Mouse (Mus musculus): ENCODE measurements around the gene Bend7. TPM values are rescaled to one million over a fixed set of nuclear protein-coding genes. Genes with fewer than 3 reads are reported as not detected.

Gene Bend7
- total RNA-seq, 2 experiments from 2014 or later: 1.6 to 1.9 TPM

Other genes starting within 250 kb of the Bend7 start
- 10 to 100 TPM; 50.4 to 52.7 TPM for gene Prpf18, start 65.7 kb upstream of the Bend7 start, total RNA-seq (2021)
- gene Sephs1, start 163.7 kb downstream of the Bend7 start, total RNA-seq (2021): 10 to 100 TPM; 18.5 to 20.2 TPM
- 10 to 100 TPM; 89.4 to 92.4 TPM for gene Phyh, start 201.2 kb downstream of the Bend7 start, total RNA-seq (2021)

Data from layer of hippocampus, adult 18-20 months (tissue).